Mouse (Mus musculus) midbrain, embryonic 12.5 days (tissue): ENCODE data around the gene Olfr97. TPM values are rescaled to one million over a fixed set of nuclear protein-coding genes. Genes with fewer than 3 reads are reported as not detected.
A peak's percentile ranks its signal among the peaks of the same experiment; 100 is the strongest.
"Not testable (repeated sequence)": the region's sequence is repeated elsewhere in the genome, so short reads cannot be mapped to it uniquely, and the experiment has no call there.

Experiments
- ATAC-seq: fragments of 200-750 bp; cut with Nextera tagmentation; 2 replicates; pipeline ENCODE4 v1.8.0; 2017; ENCODE audit warnings: low read depth, moderate TSS enrichment, moderate library complexity; ENCODE audit not compliant: low FRiP score
- H3K27ac ChIP-seq: fragments of 300-500 bp; sonication (generic); replicated peaks from 2 replicates; pipeline ENCODE4 v1.5.1; 2016; ENCODE audit warnings: mild to moderate bottlenecking
- H3K27me3 ChIP-seq: fragments of 300-500 bp; sonication (generic); 2 replicates; pipeline ENCODE4 v1.6.1; 2016; ENCODE audit warnings: mild to moderate bottlenecking
- H3K36me3 ChIP-seq: fragments of 300-500 bp; sonication (generic); 2 replicates; pipeline ENCODE4 v1.6.1; 2016
- H3K4me1 ChIP-seq: fragments of 300-500 bp; sonication (generic); 2 replicates; pipeline ENCODE4 v1.6.1; 2016
- H3K4me2 ChIP-seq: fragments of 300-500 bp; sonication (generic); replicated peaks from 2 replicates; pipeline ENCODE4 v1.6.1; 2016; ENCODE audit warnings: mild to moderate bottlenecking, moderate library complexity
- H3K4me3 ChIP-seq: fragments of 300-500 bp; sonication (generic); 2 replicates; pipeline ENCODE4 v1.5.1; 2016; ENCODE audit warnings: mild to moderate bottlenecking
- H3K9ac ChIP-seq: fragments of 300-500 bp; sonication (generic); replicated peaks from 2 replicates; pipeline ENCODE4 v1.6.1; 2016; ENCODE audit warnings: mild to moderate bottlenecking, moderate library complexity
- H3K9me3 ChIP-seq: fragments of 300-500 bp; sonication (generic); 2 replicates; pipeline ENCODE4 v1.6.1; 2016; ENCODE audit warnings: mild to moderate bottlenecking
- WGBS: fragments of 180-500 bp; shearing (Covaris S2); methylation state at CpG from one replicate; pipeline ENCODE4 v1.1.7; 2016; 5-methylcytosine and 5-hydroxymethylcytosine counted together
- polyA plus RNA-seq: library from polyadenylated mRNA; unstranded; fragments of >200 nt; fragmentation: Nextera tagmentation; extraction: Ambion mirVana; gene quantifications from 2 replicates; pipeline ENCODE4 v1.2.1, GENCODE M21; 2016

The Olfr97 gene
- polyA plus RNA-seq = not detected in 2 replicates

DNA sequence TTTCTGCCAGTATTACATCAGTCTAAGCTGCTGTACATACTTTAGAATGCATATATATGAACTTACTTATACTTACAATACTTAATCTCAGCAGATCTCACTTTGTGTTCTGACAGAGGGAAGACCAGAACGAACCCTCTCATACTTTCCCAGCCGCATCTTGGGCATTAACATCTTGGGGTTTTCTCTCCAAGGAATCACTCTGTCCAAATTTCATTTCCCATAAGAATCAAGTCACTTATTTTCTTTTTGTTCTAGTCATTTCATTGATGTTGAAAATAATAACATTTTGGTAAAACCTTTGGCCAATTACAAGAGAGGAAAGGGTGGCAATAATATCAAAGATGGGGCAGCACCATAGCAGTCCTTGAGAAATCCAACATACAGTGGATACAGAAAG, at the start of gene Olfr97:
Olfr97 (minus strand) TSS at position 101 of the 400 bp plus-strand sequence.
- not testable (repeated sequence) for H3K9me3 ChIP-seq, H3K27ac ChIP-seq, ATAC-seq, H3K4me2 ChIP-seq, H3K4me3 ChIP-seq, H3K4me1 ChIP-seq, H3K27me3 ChIP-seq, H3K9ac ChIP-seq, H3K36me3 ChIP-seq
- 94% methylated on average over 2 of the region's 2 CpGs for WGBS

- Histone ChIP-seq H3K4me1 (no peaks in the 10 kb centered on the region), H3K27me3 (no peaks in the 10 kb centered on the region), H3K4me2 (no peak within 1 kb of the TSS), H3K9ac (no peak within 1 kb of the TSS), H3K9me3 (no peaks in the 10 kb centered on the region), H3K36me3 (no peaks in the 10 kb centered on the region), H3K27ac (no peak within 1 kb of the TSS), H3K4me3 (no peak within 1 kb of the TSS)
- no peak for ATAC-seq
- WGBS = 74% methylated on average over 1 of the region's 1 CpGs
Observed at GRCm38 (mm10) chr17:37283360-37283759, 46.2 kb upstream of the Olfr97 start, which contains the start of gene Olfr99. Gene Olfr99 (minus strand): TSS chr17:37283460.

GRCm38 (mm10) chr17:37280331-37280730, 43.2 kb upstream of the Olfr97 start:
- H3K36me3 ChIP-seq = no peaks in the 10 kb centered on the region
- H3K4me2 ChIP-seq = no peak overlapping the region
- no peaks in the 10 kb centered on the region for H3K9me3 ChIP-seq
- no peak overlapping the region for H3K9ac ChIP-seq
- H3K27ac ChIP-seq = no peak overlapping the region
- WGBS = 82% methylated on average over 1 of the region's 1 CpGs
- no peaks in the 10 kb centered on the region for H3K27me3 ChIP-seq
- no peak for ATAC-seq
- H3K4me1 ChIP-seq = no peaks in the 10 kb centered on the region
- no peak overlapping the region for H3K4me3 ChIP-seq

- Histone ChIP-seq H3K36me3 (no peaks in the 10 kb centered on the region), H3K27me3 (no peaks in the 10 kb centered on the region), H3K9ac (no peak overlapping the region), H3K4me3 (no peak overlapping the region), H3K4me1 (no peaks in the 10 kb centered on the region), H3K4me2 (no peak overlapping the region), H3K9me3 (no peaks in the 10 kb centered on the region), H3K27ac (no peak overlapping the region)
- no peak for ATAC-seq
Observed at GRCm38 (mm10) chr17:37276573-37276972, 39.4 kb upstream of the Olfr97 start.

- Histone ChIP-seq H3K9ac (no peak overlapping the region), H3K4me2 (no peak overlapping the region), H3K4me1 (no peaks in the 10 kb centered on the region), H3K27me3 (peaks cover 3% of the 10 kb centered on the region; the same call in 1 of the 2 replicates), H3K4me3 (no peak overlapping the region), H3K9me3 (no peaks in the 10 kb centered on the region), H3K36me3 (no peaks in the 10 kb centered on the region), H3K27ac (no peak overlapping the region)
- 84% methylated on average over 2 of the region's 2 CpGs for WGBS
- no peak for ATAC-seq
Observed at GRCm38 (mm10) chr17:37275626-37276248, 38.6 kb upstream of the Olfr97 start.

DNA sequence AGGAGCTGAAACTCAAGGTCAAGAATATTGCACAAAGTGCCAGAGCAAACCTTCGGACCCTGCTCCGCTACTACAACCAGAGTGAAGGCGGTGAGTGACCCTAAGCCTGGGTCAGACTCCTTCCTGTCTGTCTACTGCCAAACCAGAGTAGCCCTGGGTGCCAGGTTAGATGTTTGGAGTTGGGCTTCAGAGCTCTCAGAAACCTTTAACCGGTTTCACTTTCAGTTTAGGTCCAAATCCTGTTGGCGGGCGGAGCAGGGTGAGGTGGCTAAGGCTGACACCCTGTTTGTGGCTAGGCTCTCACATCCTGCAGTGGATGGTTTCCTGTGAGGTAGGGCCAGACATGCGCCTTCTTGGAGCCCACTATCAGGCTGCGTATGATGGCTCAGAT, 33.6 kb upstream of the Olfr97 start:
- Histone ChIP-seq H3K27me3 (peaks cover 6% of the 10 kb centered on the region; the same call in 1 of the 2 replicates), H3K4me2 (peak overlapping the region; percentile 76), H3K4me1 (no peaks in the 10 kb centered on the region), H3K27ac (no peak overlapping the region), H3K9me3 (no peaks in the 10 kb centered on the region), H3K36me3 (no peaks in the 10 kb centered on the region), H3K9ac (no peak overlapping the region), H3K4me3 (peak overlapping the region; percentile 49)
- ATAC-seq = peak; percentile 35; the same call in 1 of the 2 replicates
- 66% methylated on average over 8 of the region's 8 CpGs for WGBS

DNA sequence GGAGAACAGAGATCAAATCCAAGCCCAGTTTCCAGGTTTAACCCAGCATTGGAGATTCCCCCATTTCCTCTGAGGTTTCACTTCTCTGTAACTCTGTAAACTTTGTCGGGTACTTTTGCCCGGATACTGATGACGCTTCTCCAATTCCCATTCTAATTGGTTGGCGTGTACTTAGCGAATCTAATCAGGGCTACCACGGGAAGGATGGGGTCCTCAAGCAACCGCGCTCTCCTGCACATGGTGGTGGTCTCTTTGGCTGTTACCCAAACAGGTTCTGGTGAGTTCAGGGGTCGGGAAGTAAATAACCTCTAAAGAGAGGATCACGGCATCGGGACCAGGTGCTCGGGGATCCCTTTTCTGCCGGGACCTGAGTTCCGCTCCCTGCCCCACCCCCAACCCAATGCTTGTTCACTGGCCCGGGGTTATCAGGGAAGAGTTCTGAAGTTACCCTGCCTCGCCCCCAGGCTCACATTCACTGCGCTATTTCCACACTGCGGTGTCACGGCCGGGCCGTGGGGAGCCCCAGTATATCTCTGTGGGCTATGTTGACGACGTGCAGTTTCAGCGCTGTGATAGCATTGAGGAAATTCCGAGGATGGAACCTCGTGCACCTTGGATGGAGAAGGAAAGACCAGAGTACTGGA, 33.0 kb upstream of the Olfr97 start, which contains the start of gene H2-M3:
H2-M3 (plus strand) TSS at position 163 of the 644 bp plus-strand sequence.
- no peaks in the 10 kb centered on the region for H3K4me1 ChIP-seq
- H3K9me3 ChIP-seq = no peaks in the 10 kb centered on the region
- 5% methylated on average over 26 of the region's 26 CpGs for WGBS
- H3K4me2 ChIP-seq = peak within 1 kb of the TSS; percentile 76
- no peaks in the 10 kb centered on the region for H3K36me3 ChIP-seq
- ATAC-seq = peak; percentile 96
- H3K9ac ChIP-seq = peak within 1 kb of the TSS; percentile 40; the same call in 1 of the 2 replicates
- peaks cover 6% of the 10 kb centered on the region; the same call in 1 of the 2 replicates for H3K27me3 ChIP-seq
- no peak within 1 kb of the TSS for H3K27ac ChIP-seq
- H3K4me3 ChIP-seq = peak within 1 kb of the TSS; percentile 49

GRCm38 (mm10) chr17:37263626-37264025, 26.5 kb upstream of the Olfr97 start, which contains the start of gene Olfr98:
Gene Olfr98 (minus strand): TSS chr17:37263749.
- no peaks in the 10 kb centered on the region for H3K27me3 ChIP-seq
- no peaks in the 10 kb centered on the region for H3K36me3 ChIP-seq
- H3K4me1 ChIP-seq = no peaks in the 10 kb centered on the region
- WGBS = 80% methylated on average over 1 of the region's 1 CpGs
- H3K9me3 ChIP-seq = no peaks in the 10 kb centered on the region
- H3K27ac ChIP-seq = no peak within 1 kb of the TSS
- H3K9ac ChIP-seq = no peak within 1 kb of the TSS
- H3K4me2 ChIP-seq = no peak within 1 kb of the TSS
- no peak within 1 kb of the TSS for H3K4me3 ChIP-seq
- no peak for ATAC-seq

DNA sequence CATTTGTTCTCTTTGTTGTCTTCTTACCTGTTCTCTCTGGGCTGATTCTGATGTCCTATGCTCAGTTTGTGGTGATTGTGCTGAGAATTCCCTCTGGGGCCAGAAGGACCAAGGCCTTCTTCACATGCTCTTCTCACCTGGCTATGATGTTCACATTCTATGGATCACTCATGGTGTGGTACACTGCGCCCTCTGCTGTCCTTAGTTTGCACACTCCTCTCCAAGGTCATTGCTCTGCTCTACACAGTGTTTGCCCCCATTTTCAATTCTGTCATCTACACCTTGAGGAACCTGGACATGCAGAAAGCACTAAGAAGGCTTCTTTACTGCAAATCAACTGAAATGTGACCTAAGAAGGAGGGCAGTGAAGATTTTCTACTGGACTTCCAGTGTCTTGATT, 13.4 kb upstream of the Olfr97 start:
- Histone ChIP-seq H3K4me2 (no peak overlapping the region), H3K27me3 (no peaks in the 10 kb centered on the region), H3K9ac (no peak overlapping the region), H3K4me1 (no peaks in the 10 kb centered on the region), H3K9me3 (no peaks in the 10 kb centered on the region), H3K27ac (no peak overlapping the region), H3K36me3 (no peaks in the 10 kb centered on the region), H3K4me3 (no peak overlapping the region)
- WGBS = 4% methylated on average over 1 of the region's 1 CpGs
- ATAC-seq = no peak

DNA sequence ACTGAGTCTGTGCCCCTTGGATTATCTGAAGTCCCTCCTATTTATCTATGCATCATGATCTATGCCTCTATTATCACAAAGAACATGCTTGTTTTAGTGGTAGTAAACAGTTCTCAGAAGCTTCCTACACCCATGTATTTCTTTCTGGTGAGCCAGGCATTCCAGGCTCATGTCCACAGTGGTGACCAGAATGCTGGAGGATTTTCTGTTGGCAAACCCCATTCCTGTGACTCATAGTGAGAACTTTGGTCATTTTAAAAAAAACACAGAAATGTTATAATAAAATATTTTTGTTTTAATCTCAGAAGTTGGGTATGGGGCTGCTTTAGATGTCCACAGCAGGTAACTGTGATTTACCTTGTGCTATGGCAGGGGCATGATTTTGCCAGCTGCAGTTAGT, 12.3 kb upstream of the Olfr97 start:
- H3K36me3 ChIP-seq = no peaks in the 10 kb centered on the region
- no peak overlapping the region for H3K27ac ChIP-seq
- H3K9ac ChIP-seq = no peak overlapping the region
- H3K4me1 ChIP-seq = no peaks in the 10 kb centered on the region
- no peak overlapping the region for H3K4me2 ChIP-seq
- no peaks in the 10 kb centered on the region for H3K27me3 ChIP-seq
- ATAC-seq = no peak
- no peaks in the 10 kb centered on the region for H3K9me3 ChIP-seq
- H3K4me3 ChIP-seq = no peak overlapping the region

- no peaks in the 10 kb centered on the region for H3K9me3 ChIP-seq
- H3K4me1 ChIP-seq = no peaks in the 10 kb centered on the region
- no peaks in the 10 kb centered on the region for H3K27me3 ChIP-seq
- H3K27ac ChIP-seq = no peak overlapping the region
- no peak for ATAC-seq
- H3K4me3 ChIP-seq = no peak overlapping the region
- 37% methylated on average over 5 of the region's 5 CpGs for WGBS
- no peak overlapping the region for H3K9ac ChIP-seq
- no peak overlapping the region for H3K4me2 ChIP-seq
- H3K36me3 ChIP-seq = no peaks in the 10 kb centered on the region
Observed at GRCm38 (mm10) chr17:37246715-37247114, 9.6 kb upstream of the Olfr97 start.

GRCm38 (mm10) chr17:37242198-37242597, 5.1 kb upstream of the Olfr97 start:
- Histone ChIP-seq H3K27me3 (no peaks in the 10 kb centered on the region), H3K4me1 (no peaks in the 10 kb centered on the region), H3K36me3 (no peaks in the 10 kb centered on the region), H3K27ac (no peak overlapping the region), H3K9ac (no peak overlapping the region), H3K9me3 (no peaks in the 10 kb centered on the region), H3K4me2 (no peak overlapping the region), H3K4me3 (no peak overlapping the region)
- no peak for ATAC-seq
- WGBS = 52% methylated on average over 3 of the region's 3 CpGs
